Mouse (Mus musculus) embryo, embryonic 10.5 days (tissue): ENCODE results near the gene Itpkb.

Experiments used
- DNase-seq: peaks from one replicate; pipeline ENCODE4 v3.0.0-alpha.2; 2015; ENCODE audit warnings: low spot score

Itpkb gene

DNA sequence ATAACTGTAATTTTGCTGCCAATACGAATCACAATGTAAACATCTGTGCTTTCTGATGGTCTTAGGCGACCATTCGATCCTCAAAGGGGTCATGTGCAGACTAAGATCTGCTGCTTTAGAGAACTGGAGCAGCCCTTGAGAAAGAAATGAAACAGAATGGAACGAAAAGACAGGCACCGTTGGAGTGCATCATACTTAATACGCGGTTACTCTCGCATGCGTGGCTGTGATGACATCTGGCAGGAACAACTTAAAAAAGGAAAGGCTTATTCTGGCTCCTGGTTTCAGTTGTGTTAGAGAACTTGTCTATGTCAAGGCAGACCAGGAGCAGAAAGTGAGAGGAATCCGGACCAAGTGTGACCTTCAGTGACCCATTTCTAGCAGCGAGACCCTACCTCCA is 15.6 kb upstream of the Itpkb start:
- no peak for DNase-seq

DNA sequence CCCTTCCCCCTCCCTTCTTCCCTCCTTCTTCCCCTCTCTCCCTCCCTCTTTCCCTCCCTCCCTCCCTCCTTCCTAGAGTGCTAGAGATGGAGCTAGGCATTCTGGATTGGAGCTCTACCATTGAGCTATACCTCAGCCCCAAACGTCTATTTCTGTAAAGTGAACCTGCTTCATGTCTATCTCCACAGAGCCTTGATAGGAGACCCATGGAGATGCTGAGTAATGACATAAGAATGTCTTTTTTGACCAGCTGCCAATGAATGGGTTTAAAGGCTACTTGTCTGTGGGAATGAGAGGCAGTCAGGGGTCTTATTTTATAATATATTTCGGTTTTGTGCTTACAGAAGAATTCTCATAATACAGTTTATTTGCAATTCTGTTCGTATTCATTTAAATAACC is 15.2 kb upstream of the Itpkb start:
- no peak for DNase-seq

DNA sequence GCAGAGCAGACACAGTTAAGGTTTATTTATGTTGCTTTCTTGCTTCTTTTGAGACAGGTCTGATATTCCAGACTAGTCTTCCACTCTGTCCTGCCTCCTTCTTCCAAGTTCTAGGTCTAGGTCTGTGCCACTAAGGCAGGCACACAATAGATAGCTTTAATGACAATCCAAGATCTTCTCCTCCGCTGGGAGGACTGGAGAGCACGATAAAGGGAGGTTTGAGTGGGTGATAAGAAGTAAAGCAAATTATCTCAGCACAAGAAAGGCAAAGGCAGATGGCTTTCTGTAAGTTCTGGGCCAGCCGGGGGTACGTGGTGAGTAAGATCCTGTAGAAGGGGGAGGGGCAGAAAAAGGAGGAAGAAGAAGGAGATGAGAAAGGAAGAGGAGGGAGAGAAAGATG is 12.8 kb upstream of the Itpkb start:
- no peak for DNase-seq

DNA sequence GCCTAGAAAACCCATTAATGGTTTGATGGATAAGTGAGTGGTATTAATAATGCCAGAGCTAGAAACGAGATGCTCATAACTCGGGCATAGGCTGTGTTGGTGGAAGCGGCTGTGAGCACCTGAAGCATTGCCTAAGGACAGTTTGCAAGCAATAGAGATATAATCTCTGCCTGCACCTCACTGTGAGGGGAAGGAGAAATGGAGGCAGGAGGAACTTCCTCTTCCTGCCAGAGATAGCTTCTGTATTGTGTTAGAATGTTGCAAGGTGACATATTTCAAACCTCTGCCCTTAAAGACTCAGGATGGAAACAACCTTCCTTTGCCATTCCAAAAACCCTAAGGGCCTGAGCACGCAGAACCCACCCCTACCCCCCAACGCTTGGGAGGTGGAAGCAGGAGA is 11.9 kb upstream of the Itpkb start:
- DNase-seq, result no peak

DNA sequence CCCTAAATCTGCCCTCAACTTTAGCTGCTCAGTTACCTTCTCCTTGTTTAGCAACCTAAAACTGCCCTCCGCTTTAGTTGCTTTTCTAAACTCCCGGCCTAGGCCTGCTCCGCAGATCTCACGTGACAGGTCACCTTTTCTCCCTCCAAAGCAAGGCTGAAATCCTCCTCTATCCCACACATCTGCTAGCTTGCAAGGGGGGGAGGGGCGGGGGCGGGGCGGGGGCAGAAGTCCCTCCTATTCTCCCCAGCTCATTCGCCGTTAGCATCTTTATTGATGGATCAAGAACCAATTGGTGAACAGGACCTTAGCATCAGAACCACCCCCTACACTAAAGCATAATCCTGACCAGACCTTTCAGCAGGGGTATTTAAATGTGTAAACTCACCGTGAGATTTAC is 10.4 kb upstream of the Itpkb start:
- peak; percentile 57 for DNase-seq

DNA sequence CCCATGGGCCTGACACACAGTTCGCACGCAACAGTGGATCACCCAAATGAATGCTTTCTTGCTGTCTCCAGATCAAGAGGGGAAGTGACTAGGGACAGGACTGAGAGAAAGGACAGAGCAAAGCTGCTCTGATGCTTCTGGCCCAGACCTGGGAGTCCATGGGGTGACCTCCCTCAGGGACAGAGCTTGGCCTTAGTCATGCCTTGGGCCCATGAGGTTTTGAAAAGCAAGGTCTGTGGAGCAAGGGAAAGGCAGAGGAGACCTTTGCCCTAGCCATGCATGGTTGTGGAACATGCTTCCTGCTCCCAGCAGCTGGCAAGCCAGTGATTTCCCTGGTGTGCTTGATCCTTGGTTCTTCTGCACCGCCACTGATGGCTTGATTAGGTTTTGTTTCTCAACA is 7.4 kb upstream of the Itpkb start:
- no peak for DNase-seq

DNA sequence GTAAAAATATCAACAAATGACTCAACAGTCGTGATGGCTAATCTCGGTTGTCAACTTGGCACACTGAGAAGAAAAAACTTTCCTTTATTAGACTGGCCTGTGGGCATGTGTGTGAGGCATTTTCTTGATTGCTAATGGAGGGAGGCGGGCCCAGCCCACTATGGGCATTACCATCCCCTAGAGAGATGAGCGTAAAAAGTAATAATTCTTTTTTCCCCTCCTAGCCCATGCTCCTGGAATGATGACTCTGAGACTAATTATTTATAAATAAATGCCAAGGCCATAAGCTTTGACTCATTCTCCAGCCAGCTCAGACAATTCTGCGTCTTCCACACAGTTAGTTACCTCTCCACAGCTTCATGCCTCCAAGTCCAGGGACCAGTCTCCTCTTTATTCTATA is 6.8 kb upstream of the Itpkb start:
- no peak for DNase-seq

DNA sequence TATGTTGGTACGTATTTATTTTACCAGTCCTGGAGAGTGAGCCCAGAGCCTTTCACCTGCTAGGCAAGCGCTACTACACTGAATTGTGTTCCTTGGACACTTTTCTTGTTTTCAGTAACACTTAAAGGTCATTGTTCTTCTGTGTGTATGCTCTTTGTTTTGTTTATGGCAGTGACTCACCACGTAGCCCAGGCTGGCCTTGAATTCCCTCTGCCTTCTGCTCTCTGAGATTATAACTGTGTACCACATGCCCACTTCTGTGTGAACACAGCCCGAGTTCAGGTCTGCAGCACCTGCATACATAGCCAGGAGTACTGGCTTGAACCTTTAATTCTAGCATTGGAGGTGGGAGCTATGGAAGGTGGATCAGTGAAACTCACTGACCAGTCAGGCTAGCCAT is 6.0 kb upstream of the Itpkb start:
- no peak for DNase-seq

DNA sequence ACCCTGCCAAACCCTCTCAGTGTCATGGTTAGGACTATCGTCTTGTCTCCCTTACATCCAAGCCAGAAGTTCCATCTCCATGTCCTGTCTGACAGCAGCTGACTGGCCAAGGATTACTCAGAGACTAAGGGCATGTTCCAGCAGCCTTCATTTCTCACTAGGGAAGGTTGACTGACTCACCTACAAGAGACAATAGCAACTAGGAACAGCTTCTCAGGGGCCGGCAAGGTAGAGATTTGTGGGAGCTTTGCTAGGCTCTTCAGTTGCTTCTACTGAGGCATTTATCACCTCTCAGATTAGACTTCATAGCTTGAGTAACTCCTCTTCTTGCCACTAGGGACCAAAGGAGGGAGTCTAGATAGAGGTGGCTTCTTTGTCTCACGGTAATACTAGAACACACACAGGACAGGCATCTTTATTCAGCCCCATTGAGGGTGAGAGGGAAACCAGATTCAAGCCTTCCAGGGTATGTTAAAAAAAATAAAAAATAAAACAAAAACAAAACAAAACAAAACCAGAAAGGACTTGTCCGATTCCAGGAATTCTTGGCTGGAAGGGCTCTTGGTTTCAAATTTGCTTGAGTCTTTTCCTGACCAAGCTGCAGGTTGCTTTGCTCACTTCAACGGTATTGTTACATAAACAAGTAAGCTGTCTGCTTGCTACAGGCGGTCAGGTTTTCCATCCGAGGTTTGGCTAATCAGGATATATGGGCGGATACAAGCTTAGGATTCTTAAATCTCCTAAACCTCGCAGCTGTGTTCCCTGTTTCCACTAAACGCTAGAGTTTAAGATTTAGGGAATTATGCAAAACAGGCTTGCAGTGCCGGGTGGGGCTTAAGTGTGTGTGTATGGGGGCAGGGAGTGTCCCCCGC is 1.3 kb upstream of the Itpkb start:
- peak; percentile 44 for DNase-seq

DNA sequence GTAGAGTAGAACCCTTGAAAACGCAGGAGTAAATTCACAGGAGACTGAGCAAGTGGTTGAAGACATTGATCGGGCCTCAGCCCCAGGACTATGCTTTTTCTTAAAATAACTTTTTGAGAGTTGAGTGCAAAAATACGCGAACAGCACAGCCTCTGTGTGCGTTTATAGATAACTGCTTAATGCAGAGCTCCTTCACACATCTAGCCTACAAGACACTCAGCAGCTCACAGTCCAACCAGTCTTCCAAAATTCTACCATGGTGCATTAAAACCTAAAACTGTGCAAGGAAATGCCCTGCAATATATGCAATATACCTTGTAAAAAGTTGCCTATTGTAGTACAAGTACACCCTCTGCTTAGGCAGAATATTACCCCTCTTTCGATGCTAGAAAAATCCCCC is 579 bp upstream of the Itpkb start:
- peak; percentile 40 for DNase-seq

DNA sequence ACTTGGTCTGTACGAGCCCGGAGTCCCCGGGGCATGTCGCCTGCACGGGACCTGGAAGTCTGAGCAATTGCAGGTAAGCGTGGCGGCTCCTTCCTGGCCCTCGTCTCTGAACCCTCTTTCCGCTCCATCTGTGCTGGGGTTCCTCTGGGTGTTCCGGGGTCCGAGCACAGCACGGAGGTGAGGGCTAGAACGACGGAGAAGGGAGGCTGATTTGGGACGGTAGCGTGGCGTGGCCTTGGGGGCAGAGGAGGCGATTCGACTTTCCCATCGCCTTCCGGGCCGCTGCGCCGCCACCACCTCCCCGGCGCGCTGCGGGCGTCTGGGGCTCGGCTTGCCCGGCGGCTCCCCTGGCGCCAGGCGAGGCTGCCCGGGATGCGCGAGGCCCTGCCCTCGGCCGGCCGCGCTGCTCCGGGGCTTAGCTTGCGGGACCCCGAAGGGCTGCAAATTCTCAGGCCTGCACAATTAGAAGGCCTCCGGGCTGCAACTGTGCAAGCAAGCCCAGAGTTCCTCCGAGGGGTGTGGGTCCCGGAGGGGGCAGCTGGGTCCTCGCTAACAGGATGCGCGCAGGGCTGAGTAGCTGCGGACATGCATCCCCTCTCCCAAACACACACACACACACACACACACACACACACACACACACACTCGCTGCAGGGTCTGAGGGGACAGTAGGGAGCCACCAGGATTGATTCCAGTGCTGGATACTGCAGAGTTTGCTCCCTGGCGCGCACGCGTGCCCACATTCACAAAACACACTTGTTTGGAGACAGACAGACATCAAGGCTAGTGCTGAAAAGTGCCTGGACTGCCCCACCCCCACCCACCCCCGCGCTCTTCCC is 641 bp downstream of the Itpkb start:
- peak; percentile 69 for DNase-seq

DNA sequence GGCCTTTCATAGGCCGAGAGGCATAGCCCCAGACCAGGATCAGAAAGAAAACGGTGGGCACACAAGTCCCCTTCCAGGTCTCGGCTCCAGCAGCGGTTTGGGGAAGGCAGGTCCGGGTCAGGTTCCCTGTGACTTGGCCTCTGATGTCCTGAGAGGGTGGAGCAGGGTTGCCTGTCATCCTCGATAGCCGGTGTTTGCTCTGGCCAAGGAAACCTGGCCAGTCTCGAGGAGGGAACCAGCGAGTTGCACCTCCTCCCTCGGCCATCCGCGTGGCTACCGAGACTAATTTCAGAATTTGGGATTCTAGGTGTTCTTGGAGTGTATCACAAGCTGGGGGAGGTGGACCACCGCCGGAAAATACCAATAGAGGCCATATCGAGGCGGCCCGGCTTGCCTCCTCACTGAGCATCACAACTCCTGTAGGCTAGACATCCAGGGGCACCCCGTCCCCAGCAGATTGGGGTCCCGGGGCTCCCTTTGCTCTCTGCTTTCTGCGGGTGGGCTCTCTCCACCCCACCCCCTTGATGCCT is 1.3 kb downstream of the Itpkb start:
- DNase-seq, result no peak

DNA sequence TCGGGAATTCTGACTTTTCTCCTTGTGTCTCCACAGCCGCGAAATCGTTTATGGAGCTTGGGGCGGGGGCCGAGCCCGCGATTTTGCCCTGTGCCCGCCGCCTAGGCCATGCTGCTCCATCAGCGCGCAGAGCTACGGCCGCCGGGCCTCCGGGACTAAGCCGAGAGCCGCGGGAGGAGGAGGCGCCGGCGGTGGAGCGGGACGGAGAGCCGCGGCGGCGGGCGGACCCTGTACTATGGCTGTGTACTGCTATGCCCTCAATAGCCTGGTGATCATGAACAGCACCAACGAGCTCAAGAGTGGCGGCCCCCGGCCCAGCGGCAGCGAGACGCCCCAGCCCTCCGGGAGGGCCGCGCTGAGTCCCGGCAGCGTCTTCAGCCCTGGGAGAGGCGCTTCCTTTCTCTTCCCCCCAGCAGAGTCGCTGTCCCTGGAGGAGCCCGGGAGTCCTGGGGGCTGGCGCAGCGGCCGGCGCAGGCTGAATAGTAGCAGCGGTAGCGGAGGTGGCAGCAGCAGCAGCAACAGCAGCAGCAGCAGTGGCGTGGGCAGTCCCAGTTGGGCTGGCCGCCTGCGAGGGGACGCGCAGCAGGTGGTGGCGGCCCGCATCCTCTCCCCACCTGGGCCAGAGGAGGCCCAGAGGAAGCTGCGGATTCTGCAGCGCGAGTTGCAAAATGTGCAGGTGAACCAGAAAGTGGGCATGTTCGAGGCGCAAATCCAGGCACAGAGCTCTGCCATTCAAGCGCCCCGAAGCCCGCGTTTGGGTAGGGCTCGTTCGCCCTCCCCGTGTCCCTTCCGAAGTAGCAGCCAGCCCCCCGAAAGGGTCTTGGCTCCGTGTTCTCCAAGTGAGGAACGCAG is 2.0 kb downstream of the Itpkb start:
- DNase-seq, result peak; percentile 51

DNA sequence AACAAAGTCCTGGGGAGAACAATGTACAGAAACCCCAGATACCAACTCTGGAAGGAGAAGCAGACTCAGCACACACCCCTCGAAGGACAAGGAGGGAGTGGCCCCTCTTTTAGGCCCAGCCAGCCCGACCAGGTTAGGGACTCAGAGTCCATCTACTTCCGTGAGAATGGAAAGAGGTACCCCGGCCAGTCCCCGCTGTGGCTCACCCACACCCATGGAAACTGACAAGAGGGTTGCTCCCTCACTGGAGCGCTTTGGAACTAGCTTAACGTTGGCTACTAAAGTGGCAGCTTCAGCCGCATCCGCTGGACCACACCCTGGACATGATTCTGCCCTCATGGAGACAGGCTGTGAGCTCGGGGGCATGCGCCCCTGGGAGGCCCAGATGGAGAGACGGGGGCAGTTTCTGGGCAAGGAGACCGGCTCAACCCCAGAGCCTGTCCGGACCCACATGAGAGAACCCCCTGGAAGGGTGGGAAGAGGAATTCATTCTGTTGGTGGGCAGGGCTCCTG is 2.7 kb downstream of the Itpkb start:
- peak; percentile 13 for DNase-seq

DNA sequence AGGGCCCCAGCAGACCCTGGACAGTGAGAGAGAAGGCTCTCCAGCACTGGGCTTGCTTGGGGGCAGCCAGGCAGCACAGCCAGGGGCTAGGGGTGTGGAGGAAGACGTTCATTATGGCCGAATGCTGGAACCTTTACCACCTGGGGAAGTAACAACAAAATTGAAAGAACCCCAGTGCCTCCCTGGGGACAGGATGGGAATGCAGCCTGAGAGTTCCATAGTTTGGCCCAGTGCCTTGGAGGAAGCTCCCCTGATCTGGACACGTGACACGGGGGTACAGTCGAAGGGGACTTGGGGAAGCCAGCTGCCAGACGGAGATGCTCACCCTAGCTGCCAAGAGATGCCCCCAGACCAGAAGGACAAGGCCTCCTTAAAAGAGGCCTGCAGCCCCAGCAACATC is 3.3 kb downstream of the Itpkb start:
- no peak for DNase-seq

DNA sequence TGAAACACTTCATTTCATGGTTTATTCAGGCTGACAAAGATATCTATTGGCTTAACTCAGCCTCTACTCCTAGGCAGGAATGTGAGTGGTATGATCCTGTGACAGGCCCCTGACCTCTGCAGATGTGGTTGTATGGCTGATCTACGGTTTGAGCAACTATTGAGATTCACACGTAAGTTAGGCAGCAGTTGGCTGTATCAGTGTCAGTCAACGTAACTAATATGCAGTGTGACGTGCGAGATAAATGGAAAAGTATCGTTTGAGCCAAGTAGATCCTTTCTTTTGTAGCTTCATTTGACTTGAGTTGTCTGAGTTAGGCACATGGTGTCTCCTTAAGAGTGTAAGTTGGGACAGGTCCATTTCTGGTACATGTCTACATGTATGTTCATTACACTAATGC is 4.3 kb downstream of the Itpkb start:
- DNase-seq, result no peak

DNA sequence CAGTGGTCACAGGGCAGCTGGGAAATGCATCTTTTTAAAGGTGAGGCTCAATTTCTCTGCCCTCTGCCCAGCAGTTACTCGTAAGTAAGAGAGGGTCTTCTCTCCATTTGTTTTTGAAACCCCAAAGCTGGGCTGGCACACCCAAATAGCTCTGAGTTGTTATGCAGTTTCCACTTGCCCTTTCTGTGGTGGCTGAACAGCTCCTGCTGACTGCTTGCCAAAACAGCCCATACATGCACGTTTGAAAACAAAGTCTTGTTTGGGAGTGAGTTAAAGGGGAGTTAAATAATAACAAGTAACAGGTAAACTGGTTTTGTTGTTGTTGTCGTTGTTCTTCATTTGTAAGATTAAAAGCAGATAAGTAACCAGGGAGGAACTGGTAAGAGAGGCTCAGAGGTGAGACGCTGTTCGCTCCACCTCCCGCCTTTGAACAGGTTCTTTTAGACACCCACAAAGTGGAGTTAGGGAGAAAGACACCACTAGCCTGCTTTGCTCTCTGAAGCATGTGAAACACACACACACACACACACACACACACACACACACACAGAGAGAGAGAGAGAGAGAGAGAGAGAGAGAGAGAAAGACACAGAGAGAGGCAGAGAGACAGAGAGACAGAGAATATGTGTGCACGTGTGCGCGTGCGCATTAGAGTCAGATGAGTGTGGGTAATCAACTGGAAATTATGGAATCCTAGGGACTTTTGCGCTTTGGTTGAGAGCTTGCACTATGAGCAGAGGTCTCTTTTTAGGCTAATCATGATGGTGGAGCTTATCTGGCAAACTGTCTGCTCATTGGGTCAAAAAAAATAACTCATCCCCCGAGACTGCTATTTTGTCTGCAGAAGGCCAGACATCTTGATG is 5.5 kb downstream of the Itpkb start:
- DNase-seq, result no peak

DNA sequence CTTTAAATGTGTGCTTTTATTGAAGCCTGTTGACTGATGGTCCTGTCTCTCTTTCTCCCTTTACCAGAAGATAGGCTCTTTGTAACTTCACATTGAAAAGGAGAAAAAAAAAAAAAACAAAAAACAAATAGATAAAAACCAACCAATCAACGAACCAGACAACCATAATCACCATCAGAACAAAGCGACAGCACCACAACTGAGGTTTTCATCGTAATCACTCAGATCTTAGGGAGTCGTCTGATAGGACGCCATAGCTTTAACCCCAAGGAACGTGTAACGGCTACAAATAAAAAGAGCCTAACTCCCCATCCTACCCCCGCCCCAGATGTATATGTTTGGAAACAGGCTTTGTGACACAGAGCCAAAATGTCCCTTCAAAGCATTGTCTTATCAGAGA is 8.1 kb downstream of the Itpkb start:
- DNase-seq, result no peak

DNA sequence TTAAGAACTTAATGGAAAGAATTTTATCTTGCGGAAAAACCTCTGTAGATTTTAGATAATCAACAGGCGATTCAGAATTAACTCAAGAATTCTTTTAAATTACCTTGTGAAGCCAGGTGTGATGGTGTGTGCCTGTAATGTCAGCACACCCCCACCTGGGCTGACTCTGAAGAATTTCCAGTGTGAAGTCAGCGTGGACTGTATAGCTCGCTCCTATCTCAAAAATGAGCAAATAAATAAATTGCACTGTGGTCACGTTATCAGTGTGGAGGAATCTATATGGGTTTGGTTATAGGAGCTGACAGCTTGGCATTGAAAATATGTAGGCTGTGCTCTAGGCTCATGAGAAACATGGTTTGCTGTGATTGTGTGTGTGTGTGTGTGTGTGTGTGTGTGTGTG is 8.9 kb downstream of the Itpkb start:
- DNase-seq, result no peak

DNA sequence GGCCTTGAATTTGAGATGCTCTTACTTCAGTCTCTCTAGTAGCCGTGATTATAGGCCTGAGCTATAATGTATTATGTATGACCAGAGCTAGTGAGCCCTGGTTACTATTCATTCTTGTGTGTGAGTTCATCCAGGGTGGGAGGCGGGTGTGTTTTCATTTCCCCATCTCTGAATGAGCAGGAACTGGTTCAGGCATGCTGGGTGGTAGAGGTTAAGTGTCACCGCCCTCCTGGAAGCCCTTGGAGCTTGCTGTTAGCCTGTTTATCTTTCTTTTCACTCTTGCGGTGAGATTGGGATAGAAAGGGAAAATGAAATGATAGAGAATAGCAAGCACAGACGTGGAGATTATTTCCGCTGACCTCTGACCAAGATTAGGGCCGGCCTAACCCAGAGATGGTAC is 12.7 kb downstream of the Itpkb start:
- DNase-seq, result no peak
